Mouse (Mus musculus) lung, adult 2 months (tissue): ENCODE results near the gene Tmem189.
A peak's percentile ranks its signal among the peaks of the same experiment; 100 is the strongest.

Source experiments
- CTCF ChIP-seq: fragments of 200-500 bp; IDR thresholded peaks from 2 replicates; pipeline ENCODE4 v1.5.1; 2011; ENCODE audit warnings: mild to moderate bottlenecking, low read length, control low read depth; ENCODE audit not compliant: insufficient read depth
- POLR2A ChIP-seq: fragments of 200-500 bp; IDR thresholded peaks from 2 replicates; pipeline ENCODE4 v1.6.1; 2011; ENCODE audit warnings: low read depth, mild to moderate bottlenecking, control low read depth, low read length, borderline replicate concordance; ENCODE audit errors: extremely low read depth

DNA sequence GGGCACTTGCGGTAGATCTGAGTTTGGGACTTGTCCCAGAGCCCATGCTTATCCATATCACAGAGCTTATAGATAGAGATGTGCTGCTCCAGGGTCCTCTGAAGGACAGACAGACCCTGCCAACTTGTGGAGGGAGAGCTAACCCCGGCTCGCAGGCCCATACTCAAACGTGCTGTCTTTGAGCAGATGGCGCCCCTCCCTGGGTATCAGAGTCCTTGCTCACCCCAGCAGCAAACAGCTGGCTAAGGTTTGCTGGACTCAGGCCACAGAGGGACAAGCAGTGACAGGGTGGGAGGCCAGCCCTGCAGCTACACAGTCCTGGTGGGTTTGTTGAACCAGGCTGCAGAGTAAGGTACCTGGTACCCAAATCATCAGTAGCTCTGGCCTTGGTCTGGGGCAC is 86.6 kb downstream of the Tmem189 start:
- TF ChIP-seq CTCF (peak; percentile 48), POLR2A (no peak)
